Mouse (Mus musculus): ENCODE results near the gene Aup1.

Aup1 gene

GRCm38 (mm10) chr6:83054074-83054851, at the start of gene Aup1:
Aup1 (plus strand) TSS chr6:83054521.
- DNase-seq = peak; percentile 96

DNA sequence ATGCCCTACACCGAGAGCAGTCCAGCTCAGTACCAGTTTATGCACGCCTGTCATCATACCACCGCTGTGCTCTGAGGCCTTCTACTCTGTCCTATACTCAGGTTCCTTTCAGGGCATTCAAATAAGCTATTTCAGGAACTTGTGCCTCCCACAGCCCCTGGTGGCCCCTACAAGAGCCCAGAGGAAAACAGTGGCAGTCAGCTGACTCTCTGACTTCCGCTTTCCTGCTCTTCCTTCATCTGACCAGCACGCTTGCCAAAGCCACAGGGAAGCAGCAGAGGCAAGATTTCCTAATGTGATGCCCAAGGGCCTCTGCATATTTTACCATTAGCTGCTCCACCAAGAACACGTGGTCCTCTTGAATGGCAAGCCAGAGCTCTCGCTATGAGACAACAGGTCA, 49.4 kb upstream of the Aup1 start:
- DNase-seq = no peak

DNA sequence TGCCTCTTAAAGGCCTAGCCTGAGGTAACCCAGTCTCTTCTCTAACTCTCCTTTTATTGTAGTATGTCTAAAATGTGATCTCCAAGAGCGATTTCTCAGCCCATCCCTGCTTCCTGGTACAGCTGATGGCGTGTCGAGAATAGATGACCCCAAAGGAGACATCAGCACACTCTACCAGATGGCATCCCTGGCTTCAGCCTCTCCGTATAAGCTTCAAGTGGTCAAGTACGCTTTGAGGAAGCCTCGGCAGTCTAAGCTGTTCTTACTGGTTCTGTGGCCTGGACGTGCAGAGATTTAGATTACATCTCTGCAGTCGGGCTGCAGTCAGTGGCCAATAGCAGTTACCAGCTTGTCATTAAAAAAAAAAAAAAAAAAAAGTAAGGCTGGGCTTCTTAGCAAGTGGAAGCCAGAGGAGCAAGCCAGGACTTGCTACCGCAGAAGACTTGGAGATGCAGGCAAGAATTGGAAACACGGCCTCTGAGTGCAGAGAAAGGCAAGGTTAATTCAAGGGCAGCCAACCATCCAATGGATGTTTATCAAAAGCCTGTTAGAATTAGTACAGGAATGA, 48.8 kb upstream of the Aup1 start:
- DNase-seq = no peak

GRCm38 (mm10) chr6:83006114-83006513, 48.2 kb upstream of the Aup1 start:
- no peak for DNase-seq

DNA sequence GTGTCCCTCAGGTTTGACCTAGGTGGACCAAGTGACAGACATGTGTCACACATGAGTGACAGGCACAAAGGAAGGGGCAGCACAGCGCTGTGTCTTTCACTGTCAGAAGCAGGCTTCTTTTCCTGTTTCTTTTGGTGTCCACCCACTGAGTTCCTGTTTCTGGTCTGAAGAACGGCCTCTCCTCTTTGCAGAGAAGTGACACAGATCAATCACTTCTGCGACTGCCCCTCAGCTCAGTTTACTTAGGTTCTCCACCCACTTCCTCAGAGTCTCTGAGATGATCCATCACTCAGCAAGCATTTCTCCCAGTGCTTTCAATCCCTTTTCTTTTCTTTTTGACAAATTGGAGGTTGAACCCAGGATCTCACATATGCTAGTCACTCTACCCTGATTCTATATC, 45.7 kb upstream of the Aup1 start:
- no peak for DNase-seq

DNA sequence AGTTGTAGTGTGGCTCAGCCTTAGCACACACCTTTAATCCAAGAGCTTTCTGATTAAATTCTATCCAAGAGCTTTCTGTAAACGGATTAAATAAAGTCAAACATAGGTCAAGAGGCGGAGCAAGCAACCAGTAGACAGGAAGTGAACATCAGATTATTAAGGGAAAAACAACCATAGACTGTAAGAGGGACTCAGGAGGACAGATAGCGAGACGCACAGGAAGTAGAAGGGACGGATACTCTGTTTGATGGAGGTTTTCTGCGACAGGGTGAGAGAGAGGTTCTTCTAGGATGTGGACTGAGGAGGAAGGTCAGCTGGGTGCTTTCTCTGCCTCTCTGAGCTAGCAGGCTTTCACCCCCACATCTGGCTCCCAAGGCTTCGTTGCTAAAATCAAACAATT, 44.3 kb upstream of the Aup1 start:
- no peak for DNase-seq

DNA sequence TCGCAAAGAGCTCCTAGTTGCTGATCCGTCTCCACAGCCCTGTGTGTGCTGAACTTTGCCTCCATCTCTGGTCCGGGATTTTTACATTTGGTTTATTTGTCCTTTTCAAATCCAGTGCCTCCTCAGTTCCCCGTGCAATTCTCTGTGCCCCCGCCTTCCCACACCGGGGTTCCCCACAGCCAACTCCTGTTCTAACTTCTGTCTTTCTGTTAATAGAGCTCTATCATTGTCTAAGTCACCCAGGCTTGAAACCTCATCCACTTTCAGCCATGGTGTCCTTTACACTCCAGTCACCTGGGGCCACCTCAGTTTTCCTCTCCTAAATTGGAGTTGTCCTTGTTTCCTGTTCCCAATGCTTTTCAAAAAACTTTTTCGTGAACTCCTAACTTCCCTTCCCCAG, 43.1 kb upstream of the Aup1 start:
- no peak for DNase-seq

DNA sequence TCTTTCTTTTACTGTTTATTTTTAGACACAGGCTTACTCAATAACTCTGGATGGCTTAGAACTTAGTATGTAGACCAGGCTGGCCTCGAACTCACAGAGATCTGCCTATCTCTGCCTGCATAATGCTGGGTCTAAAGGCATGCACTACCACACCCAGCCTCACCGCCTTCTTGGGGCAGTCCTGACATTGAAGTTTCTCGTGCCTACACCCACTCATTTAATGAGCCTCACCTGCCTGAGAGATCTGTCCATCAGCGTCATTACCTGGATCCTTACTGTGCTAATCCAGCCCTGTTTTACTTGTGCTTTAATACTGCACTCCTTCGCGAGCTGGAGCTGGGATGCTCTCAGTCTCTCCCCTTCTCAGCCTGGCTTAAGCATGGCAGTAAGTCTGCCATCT, 42.6 kb upstream of the Aup1 start:
- DNase-seq = no peak

DNA sequence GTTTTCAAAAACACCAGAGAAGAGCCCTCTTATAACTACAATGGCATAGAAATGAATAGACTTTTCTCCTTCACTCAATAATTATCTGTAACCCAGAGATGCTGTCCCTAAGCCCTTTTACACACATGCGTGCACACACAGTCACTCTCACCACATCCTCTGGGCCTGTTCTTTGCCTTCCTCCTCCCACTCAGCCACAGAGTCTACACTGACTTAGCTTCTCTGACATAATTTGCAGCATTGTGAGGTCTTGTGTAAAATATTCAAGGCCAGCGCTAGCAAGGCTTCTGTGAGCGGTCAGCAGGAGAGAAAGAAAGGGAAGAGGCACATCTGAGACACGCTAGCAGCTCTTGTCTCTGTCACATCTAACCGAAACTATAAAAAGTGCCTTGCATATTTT, 40.9 kb upstream of the Aup1 start:
- DNase-seq = no peak

GRCm38 (mm10) chr6:83014482-83015466, 39.5 kb upstream of the Aup1 start:
- no peak for DNase-seq

- no peak for DNase-seq
Measured at GRCm38 (mm10) chr6:83015749-83016148, 38.6 kb upstream of the Aup1 start.

DNA sequence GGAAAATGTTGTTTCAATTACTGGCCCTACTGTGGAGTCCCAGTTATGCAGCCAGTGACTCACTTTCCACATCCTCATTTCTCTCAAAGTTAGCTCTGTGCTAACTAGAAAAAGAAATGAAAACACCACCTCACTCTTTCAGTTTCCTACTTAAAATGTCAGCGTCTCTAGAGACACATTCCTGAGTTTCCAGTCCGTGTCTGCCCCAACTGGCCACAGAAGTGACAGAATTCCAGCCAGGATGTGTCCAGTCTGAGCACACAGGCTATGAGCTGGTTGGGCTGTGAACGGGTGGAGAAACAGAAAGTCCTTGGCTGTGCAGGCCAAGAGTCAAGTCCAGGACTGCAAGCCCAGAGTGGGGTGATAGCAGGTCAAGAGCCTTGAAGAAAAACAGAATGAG, 37.1 kb upstream of the Aup1 start:
- no peak for DNase-seq

DNA sequence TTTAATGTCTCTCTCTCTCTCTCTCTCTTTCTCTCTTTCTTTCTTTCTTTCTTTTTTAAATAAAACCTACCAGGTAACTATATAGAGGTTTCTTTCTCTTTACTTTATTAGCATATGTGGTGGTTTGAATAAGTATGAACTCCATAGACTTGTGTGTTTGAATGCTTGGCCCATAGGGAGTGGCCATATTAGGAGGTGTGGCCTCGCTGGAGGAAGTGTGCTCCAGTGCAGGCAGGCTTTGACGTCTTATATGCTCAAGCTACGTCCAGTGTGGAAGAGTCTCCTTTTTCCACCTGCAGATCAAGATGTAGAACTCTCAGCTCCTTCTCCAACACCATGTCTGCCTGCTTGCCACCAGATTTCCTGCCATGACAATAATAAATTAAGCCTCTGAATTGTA, 35.3 kb upstream of the Aup1 start:
- no peak for DNase-seq

- DNase-seq = no peak
Measured at GRCm38 (mm10) chr6:83020121-83020520, 34.2 kb upstream of the Aup1 start.

DNA sequence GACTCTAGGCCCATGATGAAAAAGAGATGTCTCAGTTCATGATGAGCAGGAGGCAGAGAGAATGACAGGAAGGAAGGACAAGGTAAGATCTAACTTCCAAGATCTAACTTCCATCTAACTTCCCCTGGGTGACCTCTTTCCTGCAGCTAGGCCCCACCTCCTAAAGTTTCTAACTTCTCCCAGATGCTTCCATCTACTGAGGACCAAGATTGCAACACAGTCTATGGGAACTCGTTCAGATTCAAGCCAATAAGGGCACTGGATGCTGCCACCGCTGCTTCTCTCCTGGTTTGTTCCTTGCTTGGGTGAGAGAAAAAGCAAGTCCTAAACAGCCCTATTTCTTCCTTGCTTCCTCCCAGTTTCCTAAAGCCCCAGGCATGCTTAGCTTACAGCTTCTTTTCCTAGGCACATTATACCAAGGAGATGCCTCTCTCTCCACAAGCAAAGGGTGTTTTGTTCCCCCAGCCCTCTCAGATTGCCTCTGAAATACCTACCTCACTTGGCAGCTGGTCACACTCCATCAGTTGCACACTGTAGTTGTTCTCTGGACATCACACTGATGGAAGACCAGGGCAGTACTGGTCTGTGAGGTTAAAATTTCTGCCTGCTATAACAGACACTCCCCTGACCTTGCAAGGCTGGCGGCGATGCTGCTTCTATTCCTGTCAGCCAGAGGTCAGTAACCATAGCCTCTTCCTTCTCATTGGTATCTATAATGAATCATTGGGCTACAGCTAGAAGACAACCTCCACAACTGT, 33.3 kb upstream of the Aup1 start:
- DNase-seq = no peak

DNA sequence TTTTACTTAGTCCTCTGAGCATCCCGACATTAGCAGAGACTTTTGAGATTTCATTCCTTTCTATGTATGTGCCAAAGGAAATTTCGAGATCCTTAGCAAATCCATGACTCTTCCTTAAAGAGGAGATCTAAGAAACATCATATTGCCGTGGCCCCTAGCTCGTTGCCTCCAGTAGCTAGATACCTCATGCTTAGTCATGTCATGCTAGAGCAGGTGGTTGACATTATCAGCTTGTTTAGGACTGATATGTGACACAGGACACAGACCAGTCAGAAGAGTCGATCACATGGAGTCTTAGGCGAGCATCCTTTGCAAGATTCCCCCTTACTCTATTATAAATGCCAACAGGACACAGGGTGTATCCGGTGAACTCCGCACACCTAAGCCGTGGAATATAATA, 31.3 kb upstream of the Aup1 start:
- DNase-seq = no peak

- no peak for DNase-seq
Measured at GRCm38 (mm10) chr6:83023786-83024185, 30.5 kb upstream of the Aup1 start.

GRCm38 (mm10) chr6:83024421-83024820, 29.9 kb upstream of the Aup1 start:
- DNase-seq = no peak

DNA sequence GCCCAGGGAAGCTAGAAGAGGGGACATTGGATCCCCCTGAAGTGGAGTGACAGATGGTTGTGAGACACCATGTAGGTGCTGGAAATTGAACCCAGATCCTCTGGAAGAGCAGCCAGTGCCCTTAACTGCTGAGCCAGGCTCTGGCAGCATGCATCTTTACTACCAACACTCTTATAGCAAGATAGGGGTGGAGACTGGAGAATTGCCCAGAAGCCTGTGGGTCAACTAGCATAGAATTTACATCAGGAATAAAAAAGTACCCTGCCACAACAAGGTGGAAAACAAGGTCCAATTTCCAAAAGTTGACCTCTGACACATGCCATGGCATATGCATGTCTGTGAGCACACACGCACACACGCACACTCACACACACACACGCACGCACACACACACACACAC, 29.1 kb upstream of the Aup1 start:
- DNase-seq = no peak

DNA sequence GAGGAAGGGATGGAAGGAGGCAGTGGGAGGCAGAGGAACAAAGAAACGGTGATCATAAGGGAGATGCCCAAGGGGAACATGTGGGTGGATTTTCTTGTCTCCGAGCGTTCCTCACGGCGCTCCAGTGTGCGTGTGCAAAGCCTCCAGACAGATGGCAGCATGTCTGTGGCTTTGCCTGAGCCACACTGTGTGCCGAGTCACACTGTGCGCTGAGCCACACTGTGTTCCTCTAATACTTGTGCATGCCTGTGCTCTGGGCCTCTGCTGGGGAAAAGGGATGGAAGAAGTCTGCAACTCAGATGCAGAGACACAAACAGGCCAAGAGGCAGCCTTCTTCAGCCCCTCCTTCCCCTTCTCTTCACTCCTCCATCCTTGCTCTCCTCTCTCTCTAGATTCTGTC, 27.0 kb upstream of the Aup1 start:
- DNase-seq = no peak

DNA sequence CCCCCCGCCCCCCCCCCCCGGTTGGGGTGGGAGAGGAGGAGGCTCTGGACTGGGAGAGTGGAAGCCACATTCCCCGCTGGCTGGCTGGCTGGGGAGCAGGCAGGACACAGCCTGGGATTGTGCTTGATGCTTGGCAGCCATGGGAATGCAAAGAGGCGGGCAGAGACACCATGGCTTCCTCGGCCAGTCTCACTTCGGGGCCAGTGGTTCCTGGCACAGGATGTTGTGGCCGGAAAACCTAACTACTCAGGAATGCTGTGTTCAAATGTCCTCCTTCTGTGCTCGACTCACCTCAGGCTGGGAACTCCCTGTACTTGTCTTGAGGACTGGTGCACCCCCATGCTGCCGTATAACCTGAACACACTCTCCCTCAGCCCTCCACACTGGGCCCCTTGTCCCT, 26.6 kb upstream of the Aup1 start:
- no peak for DNase-seq

GRCm38 (mm10) chr6:83029777-83030176, 24.5 kb upstream of the Aup1 start:
- no peak for DNase-seq

DNA sequence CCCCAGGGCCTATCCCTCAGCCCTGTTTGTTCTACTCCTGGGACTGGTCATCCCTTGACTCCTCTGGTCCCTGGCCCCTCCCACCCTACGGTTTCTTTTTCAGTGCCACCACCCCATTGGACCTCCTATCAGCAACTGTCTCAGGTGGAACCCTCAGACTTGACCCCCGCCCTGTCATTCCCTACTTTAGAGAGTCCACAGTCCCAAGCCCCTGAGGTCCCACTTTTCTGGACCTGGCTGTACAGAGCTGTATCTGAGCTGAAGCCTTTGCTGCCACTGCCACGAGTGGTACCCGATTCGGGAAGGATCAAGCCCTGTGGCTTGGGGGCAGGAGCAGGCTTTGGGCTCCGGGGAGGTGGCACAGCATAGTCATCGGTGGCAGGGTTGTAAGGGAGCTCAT, 23.2 kb upstream of the Aup1 start:
- no peak for DNase-seq

All from thymus, postnatal 25 days (tissue).